Mouse (Mus musculus) frontal cortex, postnatal 36 days (tissue): ENCODE measurements around the gene Ccdc148.

ENCODE experiments used
- DNase-seq, 2 experiments: peaks; one replicate each; pipeline ENCODE4 v3.0.0; 2022; ENCODE audit warnings: low spot score in 2 of 2

Ccdc148 gene

GRCm38 (mm10) chr2:58786681-58787080, 373.8 kb downstream of the Ccdc148 start:
- DNase-seq, result no peak

- no peak for DNase-seq
Observed at GRCm38 (mm10) chr2:58786177-58786576, 374.3 kb downstream of the Ccdc148 start.

GRCm38 (mm10) chr2:58783526-58783925, 377.0 kb downstream of the Ccdc148 start:
- DNase-seq, result no peak

- DNase-seq, result no peak
Observed at GRCm38 (mm10) chr2:58778986-58779495, 381.4 kb downstream of the Ccdc148 start.

- peak in 1 of 2 experiments; percentile 2 for DNase-seq
Observed at GRCm38 (mm10) chr2:58773833-58774232, 386.6 kb downstream of the Ccdc148 start.
